Mouse (Mus musculus): ENCODE measurements at regions not wholly inside any gene's neighbourhood (a gene's known extent, or its start where the extent isn't known, plus 50 kb on each side); places are given as distances from the start of the nearest gene placed in this dataset.

- Histone ChIP-seq H3K4me1 (replicated peaks; ENCODE audit: control insufficient read depth, insufficient read depth) (no peaks in the 10 kb centered on the region), H3K36me3 (ENCODE audit: control insufficient read depth, insufficient read depth, low read length) (no peaks in the 10 kb centered on the region), H3K4me2 (replicated peaks; ENCODE audit: low read depth) (no peak overlapping the region), H3K9ac (ENCODE audit: low read length) (no peak overlapping the region), H3K27ac (replicated peaks) (no peak overlapping the region), H3K27me3 (ENCODE audit: control insufficient read depth, insufficient read depth, low read length) (no peaks in the 10 kb centered on the region), H3K4me3 (ENCODE audit: low read depth, low read length) (no peak overlapping the region), H3K9me3 (ENCODE audit: control insufficient read depth, low read length) (no peaks in the 10 kb centered on the region)
- WGBS = 85% methylated on average over 4 of the region's 4 CpGs
- DNase-seq (ENCODE audit: low spot score) = no peak
- TF ChIP-seq EP300 (optimal IDR thresholded peaks at IDR 0.05) (no peak), CTCF (IDR thresholded peaks at IDR 0.05; ENCODE audit: low read depth) (no peak)
- 0 out of 2 replicates have a peak, but pooled peaks have one; percentile 15 for ATAC-seq (ENCODE audit: low FRiP score, low TSS enrichment)
Observed at GRCm38 (mm10) chr16:91970461-91970860, 87.6 kb upstream of the Mrps6 start.

- 67% methylated on average over 9 of the region's 9 CpGs for WGBS
- Histone ChIP-seq H3K4me1 (replicated peaks; ENCODE audit: control insufficient read depth, insufficient read depth) (no peaks in the 10 kb centered on the region), H3K4me3 (ENCODE audit: low read depth, low read length) (no peak overlapping the region), H3K36me3 (ENCODE audit: control insufficient read depth, insufficient read depth, low read length) (no peaks in the 10 kb centered on the region), H3K4me2 (replicated peaks; ENCODE audit: low read depth) (no peak overlapping the region), H3K9ac (ENCODE audit: low read length) (no peak overlapping the region), H3K27ac (replicated peaks) (no peak overlapping the region), H3K9me3 (ENCODE audit: control insufficient read depth, low read length) (no peaks in the 10 kb centered on the region), H3K27me3 (ENCODE audit: control insufficient read depth, insufficient read depth, low read length) (no peaks in the 10 kb centered on the region)
- no peak for DNase-seq (ENCODE audit: low spot score)
- no peak for ATAC-seq (ENCODE audit: low FRiP score, low TSS enrichment)
- no peak for TF ChIP-seq EP300 (optimal IDR thresholded peaks at IDR 0.05)
- TF ChIP-seq CTCF (IDR thresholded peaks at IDR 0.05; ENCODE audit: low read depth) = no peak
Observed at GRCm38 (mm10) chr16:91973183-91973582, 84.9 kb upstream of the Mrps6 start.

DNA sequence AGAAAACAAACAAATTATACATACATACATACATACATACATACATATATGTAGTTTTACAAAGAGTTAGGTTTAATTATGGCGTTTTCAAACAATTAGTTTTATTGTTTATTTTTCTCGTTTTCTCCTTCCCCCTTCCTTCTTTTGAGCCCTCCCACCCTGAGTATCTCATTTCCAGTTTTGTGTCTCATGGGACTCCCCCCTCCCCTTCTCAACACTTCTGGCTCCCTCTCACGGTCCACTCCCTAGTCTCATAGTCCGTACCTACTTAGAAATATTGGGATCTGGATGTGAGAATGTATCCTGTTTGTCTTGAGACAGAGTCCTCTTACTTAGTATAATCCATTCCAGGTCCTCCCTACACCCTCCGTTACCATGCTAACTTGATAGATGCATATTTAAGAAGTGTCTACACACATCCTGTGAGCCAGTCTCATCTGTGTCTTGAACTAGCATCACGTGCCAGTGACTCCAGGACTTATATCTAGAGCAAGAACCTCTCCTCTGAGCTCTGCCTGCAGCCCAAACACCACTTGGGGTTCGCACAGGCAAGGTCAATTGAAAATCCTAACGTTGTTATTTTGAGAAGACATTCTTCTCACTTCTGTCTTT, 81.8 kb upstream of the Mrps6 start:
- Histone ChIP-seq H3K9ac (ENCODE audit: low read length) (no peak overlapping the region), H3K9me3 (ENCODE audit: control insufficient read depth, low read length) (no peaks in the 10 kb centered on the region), H3K4me2 (replicated peaks; ENCODE audit: low read depth) (no peak overlapping the region), H3K36me3 (ENCODE audit: control insufficient read depth, insufficient read depth, low read length) (no peaks in the 10 kb centered on the region), H3K4me3 (ENCODE audit: low read depth, low read length) (no peak overlapping the region), H3K27ac (replicated peaks) (no peak overlapping the region), H3K4me1 (replicated peaks; ENCODE audit: control insufficient read depth, insufficient read depth) (no peaks in the 10 kb centered on the region), H3K27me3 (ENCODE audit: control insufficient read depth, insufficient read depth, low read length) (no peaks in the 10 kb centered on the region)
- no peak for DNase-seq (ENCODE audit: low spot score)
- ATAC-seq (ENCODE audit: low FRiP score, low TSS enrichment) = no peak; the same call in 1 of the 2 replicates
- no peak for TF ChIP-seq CTCF (IDR thresholded peaks at IDR 0.05; ENCODE audit: low read depth)
- TF ChIP-seq EP300 (optimal IDR thresholded peaks at IDR 0.05) = no peak
- WGBS = 52% methylated on average over 8 of the region's 8 CpGs

GRCm38 (mm10) chr16:91978423-91978822, 79.6 kb upstream of the Mrps6 start:
- Histone ChIP-seq H3K36me3 (ENCODE audit: control insufficient read depth, insufficient read depth, low read length) (no peaks in the 10 kb centered on the region), H3K4me1 (replicated peaks; ENCODE audit: control insufficient read depth, insufficient read depth) (no peaks in the 10 kb centered on the region), H3K9ac (ENCODE audit: low read length) (no peak overlapping the region), H3K4me2 (replicated peaks; ENCODE audit: low read depth) (no peak overlapping the region), H3K9me3 (ENCODE audit: control insufficient read depth, low read length) (no peaks in the 10 kb centered on the region), H3K27me3 (ENCODE audit: control insufficient read depth, insufficient read depth, low read length) (no peaks in the 10 kb centered on the region), H3K27ac (replicated peaks) (no peak overlapping the region), H3K4me3 (ENCODE audit: low read depth, low read length) (no peak overlapping the region)
- no peak for DNase-seq (ENCODE audit: low spot score)
- ATAC-seq (ENCODE audit: low FRiP score, low TSS enrichment) = no peak
- 54% methylated on average over 4 of the region's 4 CpGs for WGBS
- TF ChIP-seq EP300 (optimal IDR thresholded peaks at IDR 0.05) (no peak), CTCF (IDR thresholded peaks at IDR 0.05; ENCODE audit: low read depth) (no peak)

GRCm38 (mm10) chr16:91978846-91979245, 79.2 kb upstream of the Mrps6 start:
- TF ChIP-seq CTCF (IDR thresholded peaks at IDR 0.05; ENCODE audit: low read depth) (no peak), EP300 (optimal IDR thresholded peaks at IDR 0.05) (no peak)
- Histone ChIP-seq H3K9me3 (ENCODE audit: control insufficient read depth, low read length) (no peaks in the 10 kb centered on the region), H3K27me3 (ENCODE audit: control insufficient read depth, insufficient read depth, low read length) (no peaks in the 10 kb centered on the region), H3K4me3 (ENCODE audit: low read depth, low read length) (no peak overlapping the region), H3K36me3 (ENCODE audit: control insufficient read depth, insufficient read depth, low read length) (no peaks in the 10 kb centered on the region), H3K9ac (ENCODE audit: low read length) (no peak overlapping the region), H3K27ac (replicated peaks) (no peak overlapping the region), H3K4me1 (replicated peaks; ENCODE audit: control insufficient read depth, insufficient read depth) (no peaks in the 10 kb centered on the region), H3K4me2 (replicated peaks; ENCODE audit: low read depth) (no peak overlapping the region)
- WGBS = 37% methylated on average over 5 of the region's 5 CpGs
- ATAC-seq (ENCODE audit: low FRiP score, low TSS enrichment) (0 out of 2 replicates have a peak, but pooled peaks have one; percentile 51), DNase-seq (ENCODE audit: low spot score) (no peak)

DNA sequence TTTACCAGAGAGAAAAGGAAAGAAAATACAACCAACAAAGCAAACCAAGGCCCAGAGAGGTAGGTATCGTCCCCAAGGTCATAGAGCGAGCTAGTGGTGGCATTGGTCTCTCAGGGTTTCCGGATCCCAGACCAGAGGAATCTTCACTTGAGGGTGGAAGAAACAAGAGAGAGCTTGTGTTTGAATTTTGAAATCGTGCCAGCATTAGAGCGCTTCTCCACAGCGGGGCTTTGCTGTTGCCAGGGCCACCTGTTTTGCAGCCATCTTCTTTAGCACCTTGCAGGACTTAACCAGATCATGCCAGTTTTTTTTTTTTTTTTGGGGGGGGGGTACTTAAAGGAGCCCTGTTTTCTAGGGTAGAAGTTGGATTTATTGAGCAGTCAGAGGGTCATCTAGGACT, 77.6 kb upstream of the Mrps6 start:
- no peaks in the 10 kb centered on the region for H3K27me3 ChIP-seq (ENCODE audit: control insufficient read depth, insufficient read depth, low read length)
- no peak for TF ChIP-seq CTCF (IDR thresholded peaks at IDR 0.05; ENCODE audit: low read depth)
- TF ChIP-seq EP300 (optimal IDR thresholded peaks at IDR 0.05) = no peak
- no peaks in the 10 kb centered on the region for H3K36me3 ChIP-seq (ENCODE audit: control insufficient read depth, insufficient read depth, low read length)
- H3K9me3 ChIP-seq (ENCODE audit: control insufficient read depth, low read length) = no peaks in the 10 kb centered on the region
- H3K27ac ChIP-seq (replicated peaks) = no peak overlapping the region
- H3K4me1 ChIP-seq (replicated peaks; ENCODE audit: control insufficient read depth, insufficient read depth) = no peaks in the 10 kb centered on the region
- H3K4me3 ChIP-seq (ENCODE audit: low read depth, low read length) = no peak overlapping the region
- DNase-seq (ENCODE audit: low spot score) (no peak), ATAC-seq (ENCODE audit: low FRiP score, low TSS enrichment) (no peak)
- WGBS = 78% methylated on average over 6 of the region's 6 CpGs
- H3K9ac ChIP-seq (ENCODE audit: low read length) = no peak overlapping the region
- no peak overlapping the region for H3K4me2 ChIP-seq (replicated peaks; ENCODE audit: low read depth)
